Mouse (Mus musculus): ENCODE data around the gene Plac1. TPM values are rescaled to one million over a fixed set of nuclear protein-coding genes. Genes with fewer than 3 reads are reported as not detected.

Plac1 gene
- polyA plus RNA-seq, 1 experiment from 2014 or later = 5.8 TPM

- Histone ChIP-seq H3K27ac (no peak overlapping the region), H3K9ac (no peak overlapping the region), H3K9me3 (replicated peaks) (no peaks in the 10 kb centered on the region), H3K4me1 (replicated peaks) (no peaks in the 10 kb centered on the region), H3K4me2 (no peak overlapping the region), H3K4me3 (no peak overlapping the region), H3K27me3 (no peaks in the 10 kb centered on the region), H3K36me3 (no peaks in the 10 kb centered on the region)
- no peak for ATAC-seq (replicated peaks; ENCODE audit: insufficient number of reproducible peaks, insufficient read depth, low FRiP score, low read depth)
- 38% methylated on average over 5 of the region's 5 CpGs for WGBS
These were observed 93.5 kb downstream of the Plac1 start for GRCm38 (mm10) chrX:53146389-53146917.

- Histone ChIP-seq H3K4me2 (no peak overlapping the region), H3K4me1 (replicated peaks) (no peaks in the 10 kb centered on the region), H3K36me3 (no peaks in the 10 kb centered on the region), H3K4me3 (no peak overlapping the region), H3K27ac (no peak overlapping the region), H3K9ac (no peak overlapping the region), H3K9me3 (replicated peaks) (no peaks in the 10 kb centered on the region), H3K27me3 (no peaks in the 10 kb centered on the region)
- no peak for ATAC-seq (replicated peaks; ENCODE audit: insufficient number of reproducible peaks, insufficient read depth, low FRiP score, low read depth)
- WGBS = 77% methylated on average over 2 of the region's 2 CpGs
These were observed 100.3 kb downstream of the Plac1 start for GRCm38 (mm10) chrX:53139641-53140040.

GRCm38 (mm10) chrX:53137066-53137465 lies 102.8 kb downstream of the Plac1 start:
- H3K27me3 ChIP-seq = no peaks in the 10 kb centered on the region
- no peak overlapping the region for H3K4me2 ChIP-seq
- no peak overlapping the region for H3K9ac ChIP-seq
- no peaks in the 10 kb centered on the region for H3K36me3 ChIP-seq
- ATAC-seq (replicated peaks; ENCODE audit: insufficient number of reproducible peaks, insufficient read depth, low FRiP score, low read depth) = no peak
- no peak overlapping the region for H3K4me3 ChIP-seq
- 81% methylated on average over 2 of the region's 2 CpGs for WGBS
- no peaks in the 10 kb centered on the region for H3K4me1 ChIP-seq (replicated peaks)
- H3K27ac ChIP-seq = no peak overlapping the region
- no peaks in the 10 kb centered on the region for H3K9me3 ChIP-seq (replicated peaks)

GRCm38 (mm10) chrX:53129501-53129900 lies 110.4 kb downstream of the Plac1 start:
- H3K27me3 ChIP-seq = no peaks in the 10 kb centered on the region
- no peak for ATAC-seq (replicated peaks; ENCODE audit: insufficient number of reproducible peaks, insufficient read depth, low FRiP score, low read depth)
- H3K36me3 ChIP-seq = no peaks in the 10 kb centered on the region
- no peaks in the 10 kb centered on the region for H3K9me3 ChIP-seq (replicated peaks)
- H3K9ac ChIP-seq = no peak overlapping the region
- no peak overlapping the region for H3K27ac ChIP-seq
- WGBS = 41% methylated on average over 2 of the region's 2 CpGs
- H3K4me1 ChIP-seq (replicated peaks) = no peaks in the 10 kb centered on the region; the same call in 1 of the 2 replicates
- H3K4me2 ChIP-seq = no peak overlapping the region
- no peak overlapping the region for H3K4me3 ChIP-seq

GRCm38 (mm10) chrX:53126492-53127033 lies 113.3 kb downstream of the Plac1 start:
- Histone ChIP-seq H3K9ac (no peak overlapping the region), H3K4me1 (replicated peaks) (no peaks in the 10 kb centered on the region; the same call in 1 of the 2 replicates), H3K9me3 (replicated peaks) (no peaks in the 10 kb centered on the region), H3K27me3 (no peaks in the 10 kb centered on the region), H3K4me2 (no peak overlapping the region), H3K4me3 (no peak overlapping the region), H3K27ac (no peak overlapping the region), H3K36me3 (no peaks in the 10 kb centered on the region)
- ATAC-seq (replicated peaks; ENCODE audit: insufficient number of reproducible peaks, insufficient read depth, low FRiP score, low read depth) = no peak
- 72% methylated on average over 6 of the region's 6 CpGs for WGBS

- Histone ChIP-seq H3K36me3 (no peaks in the 10 kb centered on the region), H3K9me3 (replicated peaks) (no peaks in the 10 kb centered on the region), H3K9ac (no peak overlapping the region), H3K27me3 (no peaks in the 10 kb centered on the region), H3K4me1 (replicated peaks) (no peaks in the 10 kb centered on the region), H3K27ac (peak overlapping the region; percentile 31; the same call in 1 of the 2 replicates), H3K4me2 (no peak overlapping the region), H3K4me3 (no peak overlapping the region)
- ATAC-seq (replicated peaks; ENCODE audit: insufficient number of reproducible peaks, insufficient read depth, low FRiP score, low read depth) = no peak
- WGBS = 38% methylated on average over 3 of the region's 3 CpGs
These were observed 114.0 kb downstream of the Plac1 start for GRCm38 (mm10) chrX:53125838-53126467.

GRCm38 (mm10) chrX:53123562-53123961 lies 116.3 kb downstream of the Plac1 start:
- WGBS = 43% methylated on average over 1 of the region's 1 CpGs
- no peaks in the 10 kb centered on the region for H3K4me1 ChIP-seq (replicated peaks)
- H3K4me2 ChIP-seq = no peak overlapping the region
- no peak overlapping the region for H3K4me3 ChIP-seq
- H3K27ac ChIP-seq = no peak overlapping the region
- H3K36me3 ChIP-seq = no peaks in the 10 kb centered on the region
- H3K27me3 ChIP-seq = no peaks in the 10 kb centered on the region
- H3K9ac ChIP-seq = no peak overlapping the region
- ATAC-seq (replicated peaks; ENCODE audit: insufficient number of reproducible peaks, insufficient read depth, low FRiP score, low read depth) = no peak
- no peaks in the 10 kb centered on the region for H3K9me3 ChIP-seq (replicated peaks)

- 37% methylated on average over 6 of the region's 6 CpGs for WGBS
- no peak for ATAC-seq (replicated peaks; ENCODE audit: insufficient number of reproducible peaks, insufficient read depth, low FRiP score, low read depth)
These were observed 121.3 kb downstream of the Plac1 start for GRCm38 (mm10) chrX:53118631-53119030.

GRCm38 (mm10) chrX:53118019-53118418 lies 121.9 kb downstream of the Plac1 start:
- Histone ChIP-seq H3K36me3 (no peaks in the 10 kb centered on the region), H3K4me2 (no peak overlapping the region), H3K4me1 (replicated peaks) (no peaks in the 10 kb centered on the region), H3K27ac (no peak overlapping the region), H3K9me3 (replicated peaks) (no peaks in the 10 kb centered on the region), H3K9ac (no peak overlapping the region), H3K27me3 (no peaks in the 10 kb centered on the region), H3K4me3 (no peak overlapping the region)
- no peak for ATAC-seq (replicated peaks; ENCODE audit: insufficient number of reproducible peaks, insufficient read depth, low FRiP score, low read depth)

More at GRCm38 (mm10) chrX:53118631-53119030, 121.3 kb downstream of the Plac1 start:
- Histone ChIP-seq H3K27me3 (no peaks in the 10 kb centered on the region), H3K27ac (peak overlapping the region; percentile 10; the same call in 1 of the 2 replicates), H3K4me3 (no peak overlapping the region), H3K9ac (no peak overlapping the region), H3K4me2 (no peak overlapping the region), H3K4me1 (replicated peaks) (no peaks in the 10 kb centered on the region), H3K9me3 (replicated peaks) (no peaks in the 10 kb centered on the region), H3K36me3 (no peaks in the 10 kb centered on the region)

GRCm38 (mm10) chrX:53114994-53115393 lies 124.9 kb downstream of the Plac1 start:
- Histone ChIP-seq H3K4me3 (no peak overlapping the region), H3K4me2 (no peak overlapping the region), H3K36me3 (no peaks in the 10 kb centered on the region), H3K4me1 (replicated peaks) (no peaks in the 10 kb centered on the region), H3K27me3 (no peaks in the 10 kb centered on the region), H3K9me3 (replicated peaks) (no peaks in the 10 kb centered on the region), H3K9ac (no peak overlapping the region), H3K27ac (no peak overlapping the region)
- no peak for ATAC-seq (replicated peaks; ENCODE audit: insufficient number of reproducible peaks, insufficient read depth, low FRiP score, low read depth)
- whole genome bisulfite sequencing = 69% methylated on average over 7 of the region's 7 CpGs

- no peak for ATAC-seq (replicated peaks; ENCODE audit: insufficient number of reproducible peaks, insufficient read depth, low FRiP score, low read depth)
- H3K9ac ChIP-seq = no peak overlapping the region
- WGBS = 92% methylated on average over 4 of the region's 4 CpGs
- no peaks in the 10 kb centered on the region for H3K27me3 ChIP-seq
- no peaks in the 10 kb centered on the region for H3K36me3 ChIP-seq
- H3K4me2 ChIP-seq = no peak overlapping the region
- H3K27ac ChIP-seq = no peak overlapping the region
- no peaks in the 10 kb centered on the region for H3K9me3 ChIP-seq (replicated peaks)
- no peak overlapping the region for H3K4me3 ChIP-seq
- no peaks in the 10 kb centered on the region for H3K4me1 ChIP-seq (replicated peaks)
These were observed 129.8 kb downstream of the Plac1 start for GRCm38 (mm10) chrX:53110142-53110541.

GRCm38 (mm10) chrX:53107127-53107526 lies 132.8 kb downstream of the Plac1 start:
- Histone ChIP-seq H3K27me3 (no peaks in the 10 kb centered on the region), H3K4me2 (no peak overlapping the region), H3K27ac (no peak overlapping the region), H3K4me3 (no peak overlapping the region), H3K9ac (no peak overlapping the region), H3K9me3 (replicated peaks) (no peaks in the 10 kb centered on the region), H3K36me3 (no peaks in the 10 kb centered on the region), H3K4me1 (replicated peaks) (no peaks in the 10 kb centered on the region)
- no peak for ATAC-seq (replicated peaks; ENCODE audit: insufficient number of reproducible peaks, insufficient read depth, low FRiP score, low read depth)
- 62% methylated on average over 2 of the region's 2 CpGs for WGBS
